Mouse (Mus musculus): Measurements from ENCODE around the gene Gm10073. TPM values are rescaled to one million over a fixed set of nuclear protein-coding genes. Genes with fewer than 3 reads are reported as not detected.
A peak's percentile ranks its signal among the peaks of the same experiment; 100 is the strongest.

Gene Gm10073
- total and polyA plus RNA-seq, 3 experiments, result 21.6 to 224 (median 117) TPM

- Histone ChIP-seq H3K27me3 (replicated peaks) (no peaks in the 10 kb centered on the region), H3K27ac (ENCODE audit: insufficient read depth, low read depth) (no peak overlapping the region), H3K4me3 (replicated peaks in 1 of 3; ENCODE audit: low read depth in 2 of 3, low read length in 2 of 3, poor library complexity in 1 of 3) (no peak overlapping the region), H3K4me1 (ENCODE audit: control insufficient read depth in 1 of 2, insufficient read depth in 2 of 2) (no peaks in the 10 kb centered on the region), H3K9ac (ENCODE audit: insufficient read depth, low read depth) (no peak overlapping the region), H3K4me2 (ENCODE audit: insufficient read depth, low read depth, poor library complexity, severe bottlenecking) (no peak overlapping the region), H3K36me3 (replicated peaks in 1 of 2; ENCODE audit: control insufficient read depth in 1 of 2, insufficient read depth in 1 of 2, low read length in 1 of 2) (no peaks in the 10 kb centered on the region), H3K79me2 (replicated peaks; ENCODE audit: control insufficient read depth, extremely low read depth, insufficient read depth, poor library complexity, severe bottlenecking) (no peaks in the 10 kb centered on the region), H3K9me3 (replicated peaks; ENCODE audit: low read length) (peaks cover 3% of the 10 kb centered on the region)
- in situ Hi-C loops (cut with MboI; ENCODE audit: low pct_ligation_motif_present, low pct_unique_long_range_greater_than_20kb, low sequenced_read_pairs) (no loop called here), dilution Hi-C loops (cut with MboI; ENCODE audit: extremely low pct_ligation_motif_present, extremely low pct_unique_long_range_greater_than_20kb, low sequenced_read_pairs) (no loop called here)
- peak; percentile 14 for DNase-seq (ENCODE audit: extremely low read depth)
- TF ChIP-seq PAX5 (IDR thresholded peaks at IDR 0.05; ENCODE audit: low read length) (no peak), CTCF (conservative IDR thresholded peaks at IDR 0.05 in 1 of 2, IDR thresholded peaks at IDR 0.05 in 1 of 2; ENCODE audit: low read depth in 2 of 2, low read length in 2 of 2) (peak; percentile 51 to 63), RAD21 (IDR thresholded peaks at IDR 0.05; ENCODE audit: low read depth, low read length) (peak; percentile 3)
Measured at GRCm38 (mm10) chr8:106527241-106528036, 45.8 kb downstream of the Gm10073 start.

- H3K36me3 ChIP-seq (replicated peaks in 1 of 2; ENCODE audit: control insufficient read depth in 1 of 2, insufficient read depth in 1 of 2, low read length in 1 of 2), result no peaks in the 10 kb centered on the region
- peaks cover 3% of the 10 kb centered on the region for H3K9me3 ChIP-seq (replicated peaks; ENCODE audit: low read length)
- H3K27me3 ChIP-seq (replicated peaks), result no peaks in the 10 kb centered on the region
- H3K27ac ChIP-seq (ENCODE audit: insufficient read depth, low read depth), result no peak overlapping the region
- H3K9ac ChIP-seq (ENCODE audit: insufficient read depth, low read depth), result no peak overlapping the region
- H3K4me3 ChIP-seq (replicated peaks in 1 of 3; ENCODE audit: low read depth in 2 of 3, low read length in 2 of 3, poor library complexity in 1 of 3), result no peak overlapping the region
- no peaks in the 10 kb centered on the region for H3K79me2 ChIP-seq (replicated peaks; ENCODE audit: control insufficient read depth, extremely low read depth, insufficient read depth, poor library complexity, severe bottlenecking)
- in situ Hi-C loops (cut with MboI; ENCODE audit: low pct_ligation_motif_present, low pct_unique_long_range_greater_than_20kb, low sequenced_read_pairs) (no loop called here), dilution Hi-C loops (cut with MboI; ENCODE audit: extremely low pct_ligation_motif_present, extremely low pct_unique_long_range_greater_than_20kb, low sequenced_read_pairs) (no loop called here)
- no peak for DNase-seq (ENCODE audit: extremely low read depth)
- no peak for TF ChIP-seq JUN (IDR thresholded peaks at IDR 0.05; ENCODE audit: insufficient read depth, low read depth, low read length)
- no peak for TF ChIP-seq ZKSCAN1 (IDR thresholded peaks at IDR 0.05; ENCODE audit: borderline replicate concordance, low read depth, low read length)
- no peak for TF ChIP-seq TCF12 (IDR thresholded peaks at IDR 0.05; ENCODE audit: low read depth, low read length)
- no peak for TF ChIP-seq IRF4 (IDR thresholded peaks at IDR 0.05; ENCODE audit: low read depth, low read length)
- TF ChIP-seq ZMIZ1 (IDR thresholded peaks at IDR 0.05; ENCODE audit: low read depth, low read length), result no peak
- no peak for TF ChIP-seq PAX5 (IDR thresholded peaks at IDR 0.05; ENCODE audit: low read length)
- TF ChIP-seq MXI1 (IDR thresholded peaks at IDR 0.05; ENCODE audit: low read depth, low read length), result no peak
- TF ChIP-seq EP300 (IDR thresholded peaks at IDR 0.05; ENCODE audit: low read length), result no peak
- TF ChIP-seq MEF2A (IDR thresholded peaks at IDR 0.05; ENCODE audit: borderline replicate concordance, low read depth, low read length), result no peak
- TF ChIP-seq USF2 (conservative IDR thresholded peaks at IDR 0.05; ENCODE audit: low read depth, low read length), result no peak
- no peak for TF ChIP-seq CHD2 (IDR thresholded peaks at IDR 0.05; ENCODE audit: low read length)
- TF ChIP-seq RCOR1 (conservative IDR thresholded peaks at IDR 0.05; ENCODE audit: low read depth, low read length), result no peak
- H3K4me2 ChIP-seq (ENCODE audit: insufficient read depth, low read depth, poor library complexity, severe bottlenecking), result no peak overlapping the region
- H3K4me1 ChIP-seq (ENCODE audit: control insufficient read depth in 1 of 2, insufficient read depth in 2 of 2), result no peaks in the 10 kb centered on the region
Measured at GRCm38 (mm10) chr8:106526725-106527124, 46.5 kb downstream of the Gm10073 start.

Other genes with a start within 250 kb of the Gm10073 start
- 0.21 and 0.25 TPM in 2 replicates for gene Smpd3, start 235.5 kb downstream of the Gm10073 start, total RNA-seq (2012; rRNA removed)
- 0.16 and 0.23 TPM in 2 replicates for gene Smpd3, start 235.5 kb downstream of the Gm10073 start, total RNA-seq (2014; rRNA removed)
- 0.16 and 0.19 TPM in 2 replicates for gene Smpd3, start 235.5 kb downstream of the Gm10073 start, polyA plus RNA-seq (2012; ENCODE audit: insufficient read length, low read depth)
- gene Zfp90, start 158.1 kb downstream of the Gm10073 start, total RNA-seq (2012; rRNA removed), result 1.6 and 1.8 TPM in 2 replicates
- gene Zfp90, start 158.1 kb downstream of the Gm10073 start, total RNA-seq (2014; rRNA removed), result 3.5 and 4.1 TPM in 2 replicates
- 2.8 and 3.0 TPM in 2 replicates for gene Zfp90, start 158.1 kb downstream of the Gm10073 start, polyA plus RNA-seq (2012; ENCODE audit: insufficient read length, low read depth)
- not detected in 2 replicates for gene 6030452D12Rik, start 72.9 kb downstream of the Gm10073 start, total RNA-seq (2012; rRNA removed)
- not detected in 2 replicates for gene 6030452D12Rik, start 72.9 kb downstream of the Gm10073 start, total RNA-seq (2014; rRNA removed)
- gene 6030452D12Rik, start 72.9 kb downstream of the Gm10073 start, polyA plus RNA-seq (2012; ENCODE audit: insufficient read length, low read depth), result not detected in 2 replicates
- not detected in 2 replicates for gene Cdh3, start 62.6 kb downstream of the Gm10073 start, total RNA-seq (2012; rRNA removed)
- not detected in 2 replicates for gene Cdh3, start 62.6 kb downstream of the Gm10073 start, total RNA-seq (2014; rRNA removed)
- gene Cdh3, start 62.6 kb downstream of the Gm10073 start, polyA plus RNA-seq (2012; ENCODE audit: insufficient read length, low read depth), result not detected in 2 replicates
- gene Cdh1, start 29.9 kb upstream of the Gm10073 start, total RNA-seq (2012; rRNA removed), result 0.13 TPM in 1 of 2 replicates, not detected in the other
- gene Cdh1, start 29.9 kb upstream of the Gm10073 start, total RNA-seq (2014; rRNA removed), result not detected in 2 replicates
- not detected in 2 replicates for gene Cdh1, start 29.9 kb upstream of the Gm10073 start, polyA plus RNA-seq (2012; ENCODE audit: insufficient read length, low read depth)
- 4.3 and 4.5 TPM in 2 replicates for gene Tango6, start 109.6 kb upstream of the Gm10073 start, total RNA-seq (2012; rRNA removed)
- 2.1 and 2.9 TPM in 2 replicates for gene Tango6, start 109.6 kb upstream of the Gm10073 start, total RNA-seq (2014; rRNA removed)
- 5.6 and 6.4 TPM in 2 replicates for gene Tango6, start 109.6 kb upstream of the Gm10073 start, polyA plus RNA-seq (2012; ENCODE audit: insufficient read length, low read depth)